Mouse (Mus musculus) mature B cell (primary cell): Measurements from ENCODE around the gene Hmgxb4.

Experiments used
- in situ Hi-C: fragments of 300-500 bp; cut with MboI; formaldehyde crosslinking; loops from 2 replicates; pipeline ENCODE4 v1.14.3; 2019

The Hmgxb4 gene

GRCm38 (mm10) chr8:75071627-75072346 lies 78.6 kb downstream of the Hmgxb4 start:
- in situ Hi-C loops: loop anchor here (10.0 kb wide), 1 partner anchor 143 kb away; the partner anchor contains the start of gene Rasd2

GRCm38 (mm10) chr8:75074876-75075275 lies 81.7 kb downstream of the Hmgxb4 start:
- in situ Hi-C loops: loop anchor here (10.0 kb wide), 1 partner anchor 140 kb away; the partner anchor contains the start of gene Rasd2

- in situ Hi-C loops: loop anchor here (10.0 kb wide), 1 partner anchor 137 kb away; the partner anchor contains the start of gene Rasd2
Observed at GRCm38 (mm10) chr8:75078215-75078614, 85.1 kb downstream of the Hmgxb4 start.

GRCm38 (mm10) chr8:75078851-75079250 lies 85.7 kb downstream of the Hmgxb4 start:
- in situ Hi-C loops: loop anchor here (10.0 kb wide), 1 partner anchor 136 kb away; the partner anchor contains the start of gene Rasd2
